Mouse (Mus musculus): Measurements from ENCODE around the gene Gm4881. TPM values are rescaled to one million over a fixed set of nuclear protein-coding genes. Genes with fewer than 3 reads are reported as not detected.

The Gm4881 gene
- total RNA-seq, 2 experiments from 2014 or later: not detected

DNA sequence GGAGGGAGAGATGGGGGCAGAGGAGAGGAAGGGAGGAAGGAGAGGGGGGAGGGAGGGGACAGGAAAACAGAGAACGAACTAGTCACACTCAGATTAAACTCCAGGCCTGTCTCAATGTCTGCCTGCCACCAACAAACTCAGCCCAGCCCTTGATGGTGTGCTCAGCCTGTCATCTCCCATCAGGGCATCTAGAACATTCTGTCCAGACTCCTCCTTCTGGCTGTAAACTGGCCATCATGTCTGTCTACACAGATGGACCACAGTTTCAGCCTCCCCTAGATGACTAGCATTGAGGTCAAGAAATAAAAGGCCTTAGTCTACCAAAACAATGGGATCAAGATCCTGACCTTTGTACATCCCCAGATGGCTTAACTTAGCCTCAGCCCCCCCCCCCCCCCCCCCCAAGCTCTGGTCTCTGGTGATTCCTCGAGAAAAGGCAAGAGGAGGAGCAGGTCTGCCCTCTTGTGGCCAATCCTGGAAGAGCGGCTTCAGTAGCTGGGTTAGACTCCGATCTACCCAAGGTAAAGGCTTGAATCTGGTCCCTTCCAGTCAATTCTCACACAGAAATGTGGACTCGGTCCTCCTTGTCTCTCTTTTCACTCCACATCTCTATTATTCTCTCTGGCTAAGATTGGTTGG is 20.7 kb upstream of the Gm4881 start:
- peak; percentile 79 to 82 for DNase-seq (ENCODE audit: extremely low spot score in 1 of 2, low spot score in 2 of 2)
- intact Hi-C loops (cut with DNase I): loop anchor here (2.0 to 10.0 kb wide), 4 partner anchors 63 to 370 kb away; partner anchors contain the start of gene Arhgef1

DNA sequence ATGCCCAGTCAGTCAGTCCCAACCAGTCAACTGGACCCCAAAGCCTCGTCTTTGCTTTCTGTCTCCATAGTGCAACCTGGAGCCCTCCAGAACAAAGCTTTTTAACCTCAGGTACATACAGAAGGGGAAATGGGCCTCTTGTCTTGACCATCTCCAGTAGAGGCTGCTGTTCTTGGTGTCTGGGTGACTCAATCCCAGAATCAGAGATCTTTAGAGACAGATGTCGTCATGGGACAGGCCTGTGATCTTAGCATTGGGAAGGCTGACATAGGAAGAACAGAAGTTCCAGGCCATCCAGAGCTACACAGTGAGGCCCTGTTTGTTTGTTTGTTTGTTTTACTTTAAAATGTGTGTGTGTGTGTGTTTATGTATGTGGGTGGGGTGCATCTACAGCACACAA is 20.0 kb upstream of the Gm4881 start:
- intact Hi-C loops (cut with DNase I): loop anchor here (2.0 to 10.0 kb wide), 3 partner anchors 73 to 369 kb away; no protein-coding TSS in a partner anchor

DNA sequence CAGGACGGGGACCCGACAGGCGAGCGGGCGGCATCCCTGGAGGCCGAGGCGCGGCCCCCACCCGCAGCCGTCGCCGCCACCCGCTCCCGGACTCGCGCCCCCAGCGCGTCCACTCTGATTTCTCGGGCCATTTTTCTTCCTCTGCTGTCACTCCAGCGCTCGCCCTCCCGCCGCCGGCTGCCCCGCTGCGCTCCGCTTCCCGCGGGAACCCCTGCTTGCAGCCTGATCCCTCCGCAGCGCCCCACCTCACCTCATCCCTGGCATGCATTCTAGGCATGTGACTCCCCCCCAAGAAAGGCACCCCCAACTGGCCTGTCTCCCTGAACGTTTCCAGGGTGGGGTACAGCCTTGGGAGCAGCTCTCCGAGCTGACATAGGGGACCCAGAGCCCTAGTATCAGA is 10.9 kb upstream of the Gm4881 start:
- intact Hi-C loops (cut with DNase I): no loop called here
- no peak for DNase-seq (ENCODE audit: extremely low spot score in 1 of 2, low spot score in 2 of 2)

More for the DNA sequence above, 20.0 kb upstream of the Gm4881 start:
- no peak for DNase-seq (ENCODE audit: extremely low spot score in 1 of 2, low spot score in 2 of 2)

DNA sequence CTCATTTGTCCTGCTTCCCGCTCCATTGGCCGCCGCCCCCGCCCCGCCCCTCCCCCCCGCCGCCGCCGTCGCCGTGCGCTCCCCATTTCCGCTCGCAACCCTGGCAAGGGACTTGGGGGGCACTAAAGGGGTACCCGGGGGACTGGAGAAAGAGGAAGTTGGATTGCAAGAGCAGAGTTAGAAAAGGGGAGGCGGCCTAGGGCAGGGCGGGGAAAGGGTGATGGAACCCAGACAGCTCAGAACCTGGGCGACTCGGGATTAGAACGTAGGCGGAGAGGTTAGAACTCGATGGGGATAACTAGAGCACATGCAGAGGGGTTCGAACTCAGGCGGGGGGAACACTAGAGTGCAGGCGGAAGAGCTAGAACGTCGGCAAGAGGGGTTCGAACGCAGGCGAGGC is 10.2 kb upstream of the Gm4881 start:
- no peak for DNase-seq (ENCODE audit: extremely low spot score in 1 of 2, low spot score in 2 of 2)
- intact Hi-C loops (cut with DNase I): no loop called here

DNA sequence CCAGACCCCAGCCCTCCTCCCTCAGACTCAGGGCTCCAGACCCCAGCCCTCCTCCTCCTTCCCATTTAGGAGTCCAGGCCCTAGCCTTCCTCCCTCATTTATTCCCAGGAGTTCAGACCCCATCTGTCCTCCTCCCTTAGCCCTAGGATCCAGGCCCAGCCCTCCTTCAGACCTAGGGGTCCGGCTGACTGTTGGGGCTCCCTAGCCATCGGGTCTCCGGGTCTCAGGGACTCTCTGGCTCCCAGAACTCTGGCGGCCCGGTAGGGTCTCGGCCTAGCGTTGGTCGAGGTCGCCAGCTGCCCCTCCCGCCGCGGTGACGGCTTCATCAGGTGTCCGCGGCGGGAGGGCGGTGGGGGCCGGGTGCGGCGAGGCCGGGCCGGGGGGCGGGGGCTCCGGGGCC is 9.7 kb upstream of the Gm4881 start:
- intact Hi-C loops (cut with DNase I): no loop called here
- no peak for DNase-seq (ENCODE audit: extremely low spot score in 1 of 2, low spot score in 2 of 2)

DNA sequence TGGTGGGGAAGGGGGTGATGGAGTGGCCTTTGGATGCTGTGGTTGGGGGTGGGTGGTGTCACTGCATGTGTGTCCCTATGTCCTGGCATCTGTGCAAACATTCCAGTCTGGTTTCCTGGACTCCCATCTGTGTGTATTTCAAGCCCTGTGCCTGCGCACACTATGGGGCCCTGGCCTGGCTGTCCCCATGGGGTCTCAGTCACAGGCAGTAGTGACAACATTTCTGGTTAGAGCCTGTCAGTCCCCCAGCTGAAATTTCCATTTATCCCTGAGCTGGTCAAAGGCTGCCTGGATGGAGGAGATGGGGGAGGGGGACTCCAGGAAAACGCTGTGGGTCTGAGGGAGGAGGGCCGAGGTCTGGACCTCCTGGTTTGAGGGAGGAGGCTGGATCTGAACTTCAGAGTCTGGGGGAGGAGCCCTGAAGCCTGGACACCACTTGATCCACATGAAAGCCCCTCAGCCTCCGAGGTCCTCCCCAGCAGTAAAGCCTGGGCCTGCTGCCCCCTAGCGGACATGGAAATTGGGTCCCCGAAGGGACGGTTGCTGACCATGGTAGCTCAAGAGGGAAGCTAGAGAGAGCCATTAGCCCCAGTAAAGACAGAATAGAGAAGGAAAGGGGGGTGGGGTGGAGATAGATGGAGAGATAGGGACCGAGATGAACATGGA is 5.8 kb upstream of the Gm4881 start:
- peak in 1 of 2 experiments; percentile 85 for DNase-seq (ENCODE audit: extremely low spot score in 1 of 2, low spot score in 2 of 2)
- intact Hi-C loops (cut with DNase I): no loop called here

DNA sequence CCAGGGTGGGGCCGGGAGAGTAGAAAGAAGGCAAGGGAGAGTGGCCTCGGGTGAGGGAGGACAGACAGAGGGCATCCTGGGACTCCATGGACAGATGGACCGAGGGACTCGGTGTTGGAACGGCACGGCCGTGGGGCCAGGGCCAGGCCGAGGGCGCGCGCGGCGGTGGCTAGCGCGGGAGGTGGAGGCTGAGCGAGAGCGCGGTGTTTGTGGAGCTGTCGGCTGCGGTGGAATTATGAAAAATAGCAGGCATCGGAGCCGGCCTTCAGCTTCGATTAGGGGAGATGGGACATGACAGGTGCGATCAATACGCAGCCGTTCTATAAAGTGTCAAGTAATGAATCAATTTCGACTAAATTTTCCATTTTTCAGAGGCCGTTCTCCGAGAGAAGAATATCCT is 4.5 kb upstream of the Gm4881 start:
- DNase-seq (ENCODE audit: extremely low spot score in 1 of 2, low spot score in 2 of 2): no peak
- intact Hi-C loops (cut with DNase I): no loop called here

DNA sequence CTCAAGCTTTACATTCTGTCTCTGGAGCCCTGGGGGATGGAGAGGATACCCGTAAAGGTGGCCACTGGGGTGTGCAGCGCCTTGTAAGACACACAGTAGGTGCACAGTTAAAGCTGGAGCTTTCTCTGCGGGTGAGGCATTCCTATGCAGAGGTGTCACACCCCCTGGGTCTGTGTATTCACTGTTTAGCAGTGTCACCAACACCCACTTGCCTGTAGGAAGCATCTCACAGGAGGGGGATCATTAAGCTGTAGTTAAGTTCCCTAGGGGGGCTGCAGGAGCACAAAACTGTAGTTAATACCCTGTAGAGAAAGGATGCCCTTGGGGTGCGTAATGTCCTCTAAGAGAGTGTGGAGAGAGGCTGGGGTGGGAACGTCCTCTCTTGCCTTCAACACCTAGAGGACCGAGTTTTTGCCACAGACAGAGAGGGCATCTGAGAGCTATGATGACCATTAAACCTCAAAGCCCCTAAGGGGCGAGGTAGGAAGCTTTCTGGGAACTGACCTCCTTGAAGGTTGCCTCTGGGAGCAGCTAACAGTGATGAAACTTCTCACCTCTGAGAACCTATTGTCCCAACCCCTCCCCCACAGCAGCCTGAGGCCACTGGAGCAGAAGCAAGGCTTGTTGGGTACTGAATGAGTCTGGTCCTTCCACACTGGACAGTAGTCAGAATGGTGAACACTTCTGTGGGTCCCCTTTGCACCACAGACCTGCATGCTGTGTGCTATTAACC is 3.2 kb upstream of the Gm4881 start:
- no peak for DNase-seq (ENCODE audit: extremely low spot score in 1 of 2, low spot score in 2 of 2)
- intact Hi-C loops (cut with DNase I): no loop called here

DNA sequence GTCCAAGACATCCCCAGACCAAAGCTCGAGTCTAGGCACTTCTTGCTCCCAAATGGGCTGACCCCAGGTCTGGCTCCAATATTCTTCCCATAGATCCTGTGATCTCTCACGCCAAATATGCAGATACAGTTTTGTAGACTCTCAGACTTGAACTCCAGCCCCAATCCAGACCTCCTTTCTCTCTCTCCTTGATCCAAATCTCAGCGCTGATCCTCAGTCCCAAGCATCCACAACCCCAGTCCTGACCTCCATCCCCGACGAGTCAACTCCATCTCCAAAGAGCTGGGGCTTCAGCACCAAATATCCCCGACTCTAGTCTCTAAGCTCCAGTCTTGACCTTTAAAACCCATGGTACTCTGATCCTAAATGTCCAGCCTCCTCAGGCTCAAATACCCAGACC is 653 bp downstream of the Gm4881 start:
- intact Hi-C loops (cut with DNase I): no loop called here
- DNase-seq (ENCODE audit: extremely low spot score in 1 of 2, low spot score in 2 of 2): no peak

DNA sequence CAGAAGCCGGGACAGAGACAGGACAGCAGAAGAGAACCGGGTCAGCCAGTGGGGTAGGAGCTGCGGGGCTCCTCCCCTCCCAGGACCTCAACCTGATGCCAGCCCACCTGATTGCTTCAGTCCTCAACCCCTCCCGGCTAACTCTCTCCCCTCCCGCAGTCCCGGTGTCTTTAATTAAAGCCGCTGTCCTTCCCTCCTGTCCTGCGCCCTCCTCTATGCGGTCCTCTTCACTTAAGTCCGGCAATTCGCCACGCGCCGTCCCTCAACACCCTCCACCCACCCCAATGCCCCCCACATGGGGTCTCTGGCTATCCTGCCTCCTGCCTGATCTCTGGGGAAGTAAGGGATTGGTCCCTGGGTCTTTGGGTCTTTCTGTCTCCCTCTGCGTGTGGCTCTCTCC is 12.6 kb downstream of the Gm4881 start:
- no peak for DNase-seq (ENCODE audit: extremely low spot score in 1 of 2, low spot score in 2 of 2)
- intact Hi-C loops (cut with DNase I): no loop called here

DNA sequence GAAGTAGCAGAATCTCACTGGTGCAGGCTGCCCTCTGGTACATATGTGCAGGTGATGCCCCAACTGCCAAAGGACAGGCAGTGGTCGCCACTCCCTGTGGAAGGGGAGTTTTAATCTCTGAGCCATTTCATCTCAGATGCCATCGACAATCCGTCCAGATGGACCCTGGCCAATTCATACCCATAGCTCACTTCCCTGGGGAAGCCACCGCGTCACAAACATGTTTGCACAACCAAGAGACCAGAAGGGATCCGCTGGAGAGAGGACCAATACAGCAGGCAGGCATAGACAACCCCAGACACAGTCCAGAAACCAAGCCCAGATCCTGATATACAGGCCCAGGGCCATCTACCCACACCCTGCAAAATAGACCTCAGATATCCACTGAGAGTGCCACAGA is 13.8 kb downstream of the Gm4881 start:
- intact Hi-C loops (cut with DNase I): no loop called here
- no peak for DNase-seq (ENCODE audit: extremely low spot score in 1 of 2, low spot score in 2 of 2)

DNA sequence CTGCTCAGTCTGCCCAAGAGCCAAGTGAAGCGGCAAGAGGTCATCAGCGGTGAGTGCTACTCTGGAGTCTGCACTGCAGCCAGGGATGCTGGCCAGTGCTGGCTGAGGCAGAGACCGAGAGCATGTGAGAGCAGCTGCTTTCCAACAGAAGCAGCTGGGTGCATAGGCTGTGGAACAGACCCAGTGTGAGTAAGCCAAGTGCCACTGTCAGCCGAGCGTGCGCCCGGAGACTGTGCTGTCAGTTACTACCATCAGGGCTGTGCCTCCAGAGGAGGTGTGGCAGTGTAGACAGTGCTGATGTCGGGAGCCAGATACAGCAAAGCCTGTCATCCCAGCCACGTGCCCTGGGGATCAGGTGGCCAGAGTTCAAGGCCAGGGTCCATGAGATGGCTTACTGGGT is 24.6 kb downstream of the Gm4881 start:
- peak in 1 of 2 experiments; percentile 26 for DNase-seq (ENCODE audit: extremely low spot score in 1 of 2, low spot score in 2 of 2)
- intact Hi-C loops (cut with DNase I): no loop called here

DNA sequence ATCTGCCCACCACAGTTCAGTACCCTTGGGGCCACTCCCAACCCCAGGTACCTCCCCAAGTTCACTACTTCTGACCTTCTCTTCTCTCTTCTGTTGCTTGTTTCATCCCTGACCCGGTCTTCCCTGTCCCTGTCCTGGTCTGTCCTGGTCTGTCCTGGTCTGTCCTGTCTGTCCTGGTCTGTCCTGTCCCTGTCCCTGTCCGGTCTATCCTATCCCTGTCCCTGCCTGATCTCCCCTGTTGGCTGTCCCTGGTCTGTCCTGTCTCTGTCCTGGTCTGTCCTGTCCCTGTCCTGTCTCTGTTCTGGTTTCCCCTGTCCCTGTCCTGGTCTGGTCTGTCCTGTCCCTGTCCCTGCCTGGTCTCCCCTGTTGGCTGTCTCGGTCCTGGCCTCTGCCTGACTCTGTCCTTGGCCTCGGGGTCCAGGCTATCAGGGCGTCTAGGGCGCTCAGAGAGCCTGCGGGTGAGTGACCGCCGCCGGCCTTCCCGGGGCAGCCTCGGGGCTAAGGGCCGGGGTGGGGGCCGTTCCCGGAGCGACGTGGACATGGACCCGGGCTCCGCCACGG is 25.5 kb downstream of the Gm4881 start:
- intact Hi-C loops (cut with DNase I): no loop called here
- peak in 1 of 2 experiments; percentile 45 for DNase-seq (ENCODE audit: extremely low spot score in 1 of 2, low spot score in 2 of 2)

DNA sequence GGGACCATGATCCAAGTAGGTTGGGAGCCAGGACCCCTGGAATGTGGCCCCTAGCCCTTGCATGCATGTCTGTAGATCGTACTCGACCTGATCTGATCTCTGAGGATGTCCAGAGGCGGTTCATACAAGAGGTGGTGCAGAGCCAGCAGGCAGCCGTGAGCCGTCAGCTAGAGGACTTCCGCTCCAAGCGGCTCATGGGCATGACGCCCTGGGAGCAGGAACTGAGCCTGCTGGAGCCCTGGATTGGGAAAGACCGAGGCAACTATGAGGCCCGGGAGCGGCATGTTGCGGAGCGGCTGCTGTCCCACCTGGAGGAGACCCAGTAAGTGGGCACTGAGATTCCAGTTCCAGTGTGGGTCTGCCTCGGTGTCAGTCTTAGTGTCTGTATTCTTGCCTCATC is 31.8 kb downstream of the Gm4881 start:
- no peak for DNase-seq (ENCODE audit: extremely low spot score in 1 of 2, low spot score in 2 of 2)
- intact Hi-C loops (cut with DNase I): no loop called here

DNA sequence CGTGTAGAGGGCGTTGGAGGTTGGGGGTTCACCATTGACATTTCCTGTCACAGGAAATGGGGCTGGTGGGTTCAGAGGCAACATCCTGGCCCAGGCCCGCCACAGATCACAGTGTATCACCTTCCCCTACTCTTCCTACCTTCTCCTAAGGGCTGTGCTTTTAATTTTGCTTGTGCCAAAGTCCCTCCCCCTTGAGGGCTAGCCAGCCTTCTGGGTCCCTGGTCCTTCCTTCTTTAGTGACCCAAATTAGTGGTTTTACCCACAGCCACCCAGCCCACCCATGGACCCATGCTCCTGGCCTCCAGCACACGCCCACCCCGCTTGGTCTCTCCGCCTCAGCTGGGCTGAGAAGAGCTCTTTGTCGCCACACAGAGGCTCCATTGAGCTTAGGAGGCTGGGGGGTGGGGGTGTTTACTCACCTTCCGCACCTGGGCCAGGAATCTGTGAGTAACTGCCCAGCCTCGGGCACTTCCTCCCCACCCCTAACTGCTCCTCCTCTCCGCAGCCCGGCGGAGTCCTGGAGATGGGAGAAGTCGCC is 37.0 kb downstream of the Gm4881 start:
- peak in 1 of 2 experiments; percentile 43 for DNase-seq (ENCODE audit: extremely low spot score in 1 of 2, low spot score in 2 of 2)

DNA sequence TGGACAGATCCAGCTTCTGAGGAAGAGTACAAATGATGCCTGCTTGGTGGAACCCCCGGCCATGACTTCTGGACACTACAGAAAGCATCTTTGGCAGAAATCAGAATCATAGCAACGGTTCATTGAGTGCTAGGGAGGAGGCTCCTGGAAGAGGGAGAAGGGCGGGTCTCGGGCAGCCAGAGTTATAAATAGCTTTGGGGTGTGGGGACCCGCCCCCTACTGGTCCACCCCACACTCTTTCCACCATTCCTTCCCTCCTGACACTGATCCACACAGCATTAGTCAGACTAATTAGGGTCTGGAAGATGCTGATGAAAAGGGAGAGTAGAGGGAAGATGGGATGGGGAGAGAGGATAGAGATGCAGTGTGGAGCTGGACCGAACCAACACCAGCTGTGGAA is 37.7 kb downstream of the Gm4881 start:
- intact Hi-C loops (cut with DNase I): no loop called here
- no peak for DNase-seq (ENCODE audit: extremely low spot score in 1 of 2, low spot score in 2 of 2)

More for the DNA sequence above, 37.0 kb downstream of the Gm4881 start:
- intact Hi-C loops (cut with DNase I): no loop called here

DNA sequence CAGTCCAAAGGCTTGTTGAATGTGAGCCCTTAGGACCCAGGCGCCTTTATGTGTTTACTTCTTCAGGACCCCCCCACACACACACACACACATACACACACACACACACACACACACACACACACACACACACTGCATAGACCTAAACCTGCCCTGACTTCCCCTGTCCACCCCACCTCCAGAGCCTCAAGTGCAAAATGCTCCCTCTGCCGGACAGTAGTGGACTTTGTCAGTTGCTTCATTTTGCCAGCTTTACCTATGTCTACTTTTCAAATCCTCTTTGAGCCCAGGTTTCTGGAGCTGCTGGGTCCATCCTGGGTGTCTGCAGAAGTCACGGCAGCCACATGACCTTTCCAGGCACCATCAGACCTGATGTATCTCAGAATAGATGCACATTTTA is 39.4 kb downstream of the Gm4881 start:
- DNase-seq (ENCODE audit: extremely low spot score in 1 of 2, low spot score in 2 of 2): peak in 1 of 2 experiments; percentile 65
- intact Hi-C loops (cut with DNase I): loop anchor here (5.0 kb wide), 1 partner anchor 62 kb away; no protein-coding TSS in a partner anchor

DNA sequence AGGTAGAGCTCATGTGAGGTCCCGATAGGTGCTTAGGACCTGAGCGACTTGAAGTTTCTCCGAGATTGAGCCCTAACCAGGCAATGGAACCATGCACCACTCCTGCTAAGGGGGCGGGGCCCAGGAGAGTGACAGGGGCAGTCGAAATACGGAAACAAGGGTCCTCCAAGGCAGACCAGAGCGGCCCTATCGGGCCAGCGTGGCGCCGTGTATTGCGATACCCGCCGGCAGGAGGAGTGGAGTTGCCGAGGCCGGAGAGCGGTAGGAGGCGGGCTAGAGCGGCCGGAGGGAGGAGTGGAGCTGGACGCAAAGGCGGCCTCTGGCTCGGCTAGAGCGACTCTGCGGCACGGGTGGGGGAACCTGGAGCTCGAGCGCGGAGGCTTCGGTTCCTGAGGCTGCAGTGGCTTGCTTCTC is 40.2 kb downstream of the Gm4881 start:
- DNase-seq (ENCODE audit: extremely low spot score in 1 of 2, low spot score in 2 of 2): peak; percentile 95 to 98
- intact Hi-C loops (cut with DNase I): loop anchor here (5.0 kb wide), 1 partner anchor 63 kb away; no protein-coding TSS in a partner anchor

DNA sequence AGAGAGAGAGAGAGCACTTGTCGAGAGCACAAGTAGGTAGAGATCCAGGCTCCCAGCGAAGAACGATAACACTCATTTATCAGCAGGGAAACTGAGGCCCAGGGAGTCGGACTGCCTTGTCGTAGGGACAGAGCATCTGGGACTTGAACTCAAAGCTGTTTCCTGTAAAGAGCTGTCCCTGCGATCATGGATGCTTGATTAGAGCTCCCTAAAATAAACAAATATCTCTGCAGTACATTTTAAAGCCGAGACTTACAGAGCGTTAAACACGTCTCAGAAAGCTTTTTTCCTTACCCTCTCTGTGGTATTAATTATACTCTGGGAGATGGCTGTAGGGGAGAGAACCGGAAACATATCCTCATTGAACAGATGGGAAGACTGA is 40.9 kb downstream of the Gm4881 start:
- DNase-seq (ENCODE audit: extremely low spot score in 1 of 2, low spot score in 2 of 2): no peak
- intact Hi-C loops (cut with DNase I): loop anchor here (5.0 kb wide), 1 partner anchor 64 kb away; no protein-coding TSS in a partner anchor

Measured in left cerebral cortex, postnatal 10 days (tissue).